Mouse (Mus musculus): ENCODE results near the gene C1qtnf7. TPM values are rescaled to one million over a fixed set of nuclear protein-coding genes. Genes with fewer than 3 reads are reported as not detected.

Gene C1qtnf7
- total and polyA plus RNA-seq, 3 experiments: not detected

DNA sequence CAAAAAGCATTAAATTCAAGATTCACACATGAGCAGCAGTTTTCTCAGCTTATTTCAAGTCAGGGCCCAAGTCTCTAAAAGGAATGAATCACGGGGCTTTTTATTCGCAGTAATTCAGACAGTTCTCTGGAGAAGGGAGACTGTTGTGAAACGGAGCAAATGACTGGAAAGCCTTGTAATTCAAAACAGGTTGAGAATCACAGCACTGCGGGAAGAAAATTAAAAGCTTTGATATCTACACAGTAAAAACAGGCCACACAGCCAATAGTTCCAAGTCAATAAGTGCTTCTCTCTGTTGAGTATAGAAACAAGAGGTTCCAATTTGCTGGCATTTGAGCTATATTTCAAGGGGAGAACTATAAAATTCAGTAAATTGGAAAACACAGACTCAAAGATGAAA, 129.7 kb downstream of the C1qtnf7 start:
- H3K36me3 ChIP-seq (ENCODE audit: control insufficient read depth in 1 of 2, insufficient read depth in 2 of 2, low read length in 2 of 2): no peaks in the 10 kb centered on the region
- no peaks in the 10 kb centered on the region for H3K9me3 ChIP-seq (replicated peaks; ENCODE audit: insufficient read depth, low read length)
- H3K9ac ChIP-seq (ENCODE audit: control insufficient read depth, low read depth, low read length, poor library complexity, severe bottlenecking): no peak overlapping the region
- H3K27me3 ChIP-seq (ENCODE audit: control insufficient read depth in 1 of 2, insufficient read depth in 2 of 2, low read length in 2 of 2): no peaks in the 10 kb centered on the region
- no peaks in the 10 kb centered on the region for H3K79me2 ChIP-seq (ENCODE audit: control insufficient read depth, insufficient read depth, low read length, poor library complexity)
- H3K27ac ChIP-seq (ENCODE audit: control insufficient read depth, low read depth, low read length): no peak overlapping the region
- no peak for TF ChIP-seq ZC3H11A (IDR thresholded peaks at IDR 0.05; ENCODE audit: low read depth, low read length)
- no peaks in the 10 kb centered on the region for H3K4me1 ChIP-seq (ENCODE audit: control insufficient read depth in 1 of 2, insufficient read depth in 2 of 2, low read length in 2 of 2)
- no peak overlapping the region for H3K4me3 ChIP-seq (ENCODE audit: control insufficient read depth in 1 of 2, insufficient read depth in 1 of 2, low read depth in 2 of 2, low read length in 2 of 2)
- no peak for DNase-seq (ENCODE audit: low read depth, low spot score)

DNA sequence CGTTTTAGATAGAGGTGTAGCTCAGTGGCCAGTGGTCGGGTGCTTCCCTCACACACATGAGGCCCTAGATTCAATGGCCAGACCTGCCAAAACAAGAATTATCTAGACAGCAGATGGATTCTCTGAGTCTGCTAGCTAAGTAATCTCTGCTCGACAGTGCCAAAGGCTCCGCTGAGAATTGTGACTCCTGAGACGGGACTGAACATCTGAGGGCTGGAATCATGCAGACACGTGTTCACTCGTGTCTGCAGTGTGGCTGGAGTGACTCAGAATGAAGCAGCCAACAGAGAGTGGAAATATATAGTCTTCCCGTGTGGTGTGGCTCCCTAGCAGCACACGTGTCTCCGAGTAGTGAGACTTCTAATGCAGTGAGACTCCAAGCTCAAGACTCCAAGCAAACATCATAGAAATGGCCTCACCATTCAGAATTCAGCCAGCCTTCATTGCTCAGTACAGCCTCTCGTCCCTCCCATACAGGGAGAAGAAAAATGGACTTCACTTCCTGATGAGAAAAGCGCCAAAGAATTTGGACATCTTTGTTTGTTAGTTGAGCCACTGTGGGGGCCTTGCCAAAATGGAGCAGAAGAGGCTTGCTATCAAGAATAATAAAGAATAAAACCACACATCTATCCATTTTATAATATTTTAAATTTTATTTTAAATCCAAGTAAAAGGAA, 131.9 kb downstream of the C1qtnf7 start:
- H3K9ac ChIP-seq (ENCODE audit: control insufficient read depth, low read depth, low read length, poor library complexity, severe bottlenecking): no peak overlapping the region
- H3K27me3 ChIP-seq (ENCODE audit: control insufficient read depth in 1 of 2, insufficient read depth in 2 of 2, low read length in 2 of 2): no peaks in the 10 kb centered on the region
- no peak overlapping the region for H3K27ac ChIP-seq (ENCODE audit: control insufficient read depth, low read depth, low read length)
- no peaks in the 10 kb centered on the region for H3K4me1 ChIP-seq (ENCODE audit: control insufficient read depth in 1 of 2, insufficient read depth in 2 of 2, low read length in 2 of 2)
- H3K36me3 ChIP-seq (ENCODE audit: control insufficient read depth in 1 of 2, insufficient read depth in 2 of 2, low read length in 2 of 2): no peaks in the 10 kb centered on the region
- no peaks in the 10 kb centered on the region for H3K9me3 ChIP-seq (replicated peaks; ENCODE audit: insufficient read depth, low read length)
- DNase-seq (ENCODE audit: low read depth, low spot score): no peak
- TF ChIP-seq NELFE (IDR thresholded peaks at IDR 0.05; ENCODE audit: low read depth, low read length) (no peak), RCOR1 (IDR thresholded peaks at IDR 0.05; ENCODE audit: low read depth, low read length) (no peak), RAD21 (IDR thresholded peaks at IDR 0.05; ENCODE audit: low read depth, low read length) (no peak), MYC (IDR thresholded peaks at IDR 0.05; ENCODE audit: low read depth, low read length) (no peak), TBP (IDR thresholded peaks at IDR 0.05; ENCODE audit: low read depth, low read length) (no peak), BHLHE40 (IDR thresholded peaks at IDR 0.05; ENCODE audit: borderline replicate concordance, low read depth, low read length) (no peak), TAL1 (IDR thresholded peaks at IDR 0.05; ENCODE audit: low read length) (no peak), ELF1 (IDR thresholded peaks at IDR 0.05; ENCODE audit: low read depth, low read length) (no peak), POLR2A (IDR thresholded peaks at IDR 0.05; ENCODE audit: control insufficient read depth in 1 of 2, insufficient read depth in 1 of 2, low read depth in 1 of 2, low read length in 2 of 2, poor library complexity in 1 of 2) (no peak), EP300 (IDR thresholded peaks at IDR 0.05; ENCODE audit: low read depth in 1 of 2, low read length in 2 of 2) (no peak), SIN3A (IDR thresholded peaks at IDR 0.05; ENCODE audit: low read length) (no peak), JUND (IDR thresholded peaks at IDR 0.05; ENCODE audit: low read depth, low read length) (no peak), GATA1 (IDR thresholded peaks at IDR 0.05; ENCODE audit: low read depth, low read length) (no peak), CTCF (IDR thresholded peaks at IDR 0.05 in 2 of 3, conservative IDR thresholded peaks at IDR 0.05 in 1 of 3; ENCODE audit: control insufficient read depth in 1 of 3, insufficient read depth in 1 of 3, low read depth in 2 of 3, low read length in 3 of 3, poor library complexity in 1 of 3, severe bottlenecking in 1 of 3) (no peak)
- no peaks in the 10 kb centered on the region for H3K79me2 ChIP-seq (ENCODE audit: control insufficient read depth, insufficient read depth, low read length, poor library complexity)
- H3K4me3 ChIP-seq (ENCODE audit: control insufficient read depth in 1 of 2, insufficient read depth in 1 of 2, low read depth in 2 of 2, low read length in 2 of 2): no peak overlapping the region

DNA sequence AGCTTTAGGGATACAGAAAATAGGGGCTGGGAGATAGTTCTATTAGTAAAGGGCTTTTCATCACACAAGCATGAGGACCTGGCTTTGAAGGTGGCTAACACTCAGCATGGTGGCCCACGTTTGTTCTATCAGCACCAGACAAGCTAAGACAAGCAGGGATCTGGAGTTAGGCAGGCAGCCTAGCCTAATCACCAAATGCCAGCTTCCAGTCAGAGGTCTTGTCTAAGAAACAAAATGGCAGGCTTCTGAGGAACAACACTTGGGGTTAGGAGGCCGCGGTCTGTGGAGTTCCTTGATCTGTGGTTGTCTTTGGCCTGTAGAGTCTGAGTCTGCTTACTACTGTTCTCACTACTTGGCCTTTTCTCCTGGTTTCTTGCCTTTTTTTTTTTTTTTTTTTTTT, 146.2 kb downstream of the C1qtnf7 start:
- no peak overlapping the region for H3K27ac ChIP-seq (ENCODE audit: control insufficient read depth, low read depth, low read length)
- no peaks in the 10 kb centered on the region for H3K36me3 ChIP-seq (ENCODE audit: control insufficient read depth in 1 of 2, insufficient read depth in 2 of 2, low read length in 2 of 2)
- no peak for DNase-seq (ENCODE audit: low read depth, low spot score)
- no peaks in the 10 kb centered on the region for H3K4me1 ChIP-seq (ENCODE audit: control insufficient read depth in 1 of 2, insufficient read depth in 2 of 2, low read length in 2 of 2)
- H3K9me3 ChIP-seq (replicated peaks; ENCODE audit: insufficient read depth, low read length): no peaks in the 10 kb centered on the region
- no peak overlapping the region for H3K9ac ChIP-seq (ENCODE audit: control insufficient read depth, low read depth, low read length, poor library complexity, severe bottlenecking)
- no peaks in the 10 kb centered on the region for H3K27me3 ChIP-seq (ENCODE audit: control insufficient read depth in 1 of 2, insufficient read depth in 2 of 2, low read length in 2 of 2)
- H3K4me3 ChIP-seq (ENCODE audit: control insufficient read depth in 1 of 2, insufficient read depth in 1 of 2, low read depth in 2 of 2, low read length in 2 of 2): no peak overlapping the region
- TF ChIP-seq POLR2AphosphoS2 (IDR thresholded peaks at IDR 0.05; ENCODE audit: low read length) (no peak), ZKSCAN1 (IDR thresholded peaks at IDR 0.05; ENCODE audit: low read depth, low read length) (no peak), KAT2A (conservative IDR thresholded peaks at IDR 0.05; ENCODE audit: low read depth, low read length) (no peak), EP300 (IDR thresholded peaks at IDR 0.05; ENCODE audit: low read depth in 1 of 2, low read length in 2 of 2) (no peak), POLR2AphosphoS5 (IDR thresholded peaks at IDR 0.05; ENCODE audit: borderline replicate concordance, low read depth, low read length) (no peak), ELF1 (IDR thresholded peaks at IDR 0.05; ENCODE audit: low read depth, low read length) (no peak), CHD2 (IDR thresholded peaks at IDR 0.05; ENCODE audit: low read length) (no peak)
- H3K79me2 ChIP-seq (ENCODE audit: control insufficient read depth, insufficient read depth, low read length, poor library complexity): no peaks in the 10 kb centered on the region

Measured in MEL (cell line).